Mouse (Mus musculus) stomach, postnatal 0 days (tissue): ENCODE measurements around the gene Smyd4. TPM values are rescaled to one million over a fixed set of nuclear protein-coding genes. Genes with fewer than 3 reads are reported as not detected.

ENCODE experiments used
- ATAC-seq: fragments of 200-750 bp; cut with Nextera tagmentation; 2 replicates; pipeline ENCODE4 v1.8.0; 2017; ENCODE audit not compliant: low FRiP score, low TSS enrichment
- DNase-seq: peaks from one replicate; pipeline ENCODE4 v3.0.0-alpha.2; 2016; ENCODE audit warnings: low spot score
- H3K27ac ChIP-seq: fragments of 300-500 bp; sonication (generic); replicated peaks from 2 replicates; pipeline ENCODE4 v1.5.1; 2014; ENCODE audit warnings: mild to moderate bottlenecking, control low read depth
- H3K27me3 ChIP-seq: fragments of 300-500 bp; sonication (generic); 2 replicates; pipeline ENCODE4 v1.6.1; 2014; ENCODE audit warnings: low read length; ENCODE audit not compliant: control insufficient read depth, insufficient read depth
- H3K36me3 ChIP-seq: fragments of 300-500 bp; sonication (generic); 2 replicates; pipeline ENCODE4 v1.6.1; 2014; ENCODE audit warnings: low read length, mixed read lengths; ENCODE audit not compliant: control insufficient read depth, insufficient read depth
- H3K4me1 ChIP-seq: fragments of 300-500 bp; sonication (generic); replicated peaks from 2 replicates; pipeline ENCODE4 v1.6.1; 2014; ENCODE audit warnings: antibody characterized with exemption; ENCODE audit not compliant: control insufficient read depth, insufficient read depth
- H3K4me2 ChIP-seq: fragments of 300-500 bp; sonication (generic); replicated peaks from 2 replicates; pipeline ENCODE4 v1.6.1; 2014; ENCODE audit warnings: low read depth, mild to moderate bottlenecking, control low read depth, moderate library complexity
- H3K4me3 ChIP-seq: fragments of 300-500 bp; sonication (generic); 2 replicates; pipeline ENCODE4 v1.5.1; 2014; ENCODE audit warnings: low read depth, low read length, control low read depth
- H3K9ac ChIP-seq: fragments of 300-500 bp; sonication (generic); 2 replicates; pipeline ENCODE4 v1.6.1; 2014; ENCODE audit warnings: mild to moderate bottlenecking, low read length, control low read depth, mixed read lengths
- H3K9me3 ChIP-seq: fragments of 300-500 bp; sonication (generic); 2 replicates; pipeline ENCODE4 v1.6.1; 2016; ENCODE audit warnings: low read length; ENCODE audit not compliant: control insufficient read depth
- CTCF ChIP-seq: IDR thresholded peaks from 2 replicates; pipeline ENCODE4 v1.5.1; 2016; ENCODE audit warnings: antibody characterized with exemption, low read depth, mild to moderate bottlenecking, moderate library complexity
- EP300 ChIP-seq: optimal IDR thresholded peaks from 2 replicates; pipeline ENCODE3; 2016; ENCODE audit warnings: antibody characterized with exemption
- WGBS: fragments of 180-500 bp; shearing (Covaris S2); extraction: QIAGEN DNeasy Blood & Tissue Kit; methylation state at CpG from one replicate; pipeline ENCODE4 v1.1.7; 2014; 5-methylcytosine and 5-hydroxymethylcytosine counted together
- polyA plus RNA-seq: library from polyadenylated mRNA; unstranded; fragments of >200 nt; fragmentation: Nextera tagmentation; extraction: Ambion mirVana; gene quantifications from 2 replicates; pipeline ENCODE4 v1.2.1, GENCODE M21; 2015

Smyd4 gene
- polyA plus RNA-seq, 1 experiment from 2014 or later = 5.0 TPM

DNA sequence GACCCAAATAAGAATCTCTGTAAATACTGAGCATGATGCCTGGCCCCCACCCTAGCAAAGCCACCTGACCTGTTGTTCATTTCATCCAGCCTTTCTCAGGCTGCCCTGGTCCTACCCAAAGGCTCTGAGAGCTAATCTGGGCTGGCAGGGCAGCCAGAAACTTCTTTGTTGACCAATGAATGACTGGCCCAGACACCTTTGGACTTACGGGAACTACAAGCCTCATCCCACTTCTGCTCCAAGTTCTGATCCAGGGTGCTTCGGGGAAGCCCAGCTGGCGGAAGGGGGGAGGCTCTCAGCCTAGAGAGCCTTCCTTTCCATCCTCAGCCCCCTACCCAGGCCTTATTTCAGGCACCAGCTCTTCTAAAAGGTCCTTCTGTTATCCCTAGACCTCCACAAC is 90.6 kb downstream of the Smyd4 start:
- Histone ChIP-seq H3K36me3 (peaks cover 6% of the 10 kb centered on the region; the same call in 1 of the 2 replicates), H3K27me3 (no peaks in the 10 kb centered on the region), H3K9ac (0 out of 2 replicates have a peak overlapping the region, but pooled peaks have one; percentile 27), H3K27ac (peak overlapping the region; percentile 24; the same call in 1 of the 2 replicates), H3K9me3 (no peaks in the 10 kb centered on the region), H3K4me2 (no peak overlapping the region), H3K4me1 (no peaks in the 10 kb centered on the region), H3K4me3 (no peak overlapping the region)
- TF ChIP-seq EP300 = no peak
- DNase-seq (peak; percentile 32), ATAC-seq (no peak)
- 73% methylated on average over 3 of the region's 3 CpGs for WGBS

DNA sequence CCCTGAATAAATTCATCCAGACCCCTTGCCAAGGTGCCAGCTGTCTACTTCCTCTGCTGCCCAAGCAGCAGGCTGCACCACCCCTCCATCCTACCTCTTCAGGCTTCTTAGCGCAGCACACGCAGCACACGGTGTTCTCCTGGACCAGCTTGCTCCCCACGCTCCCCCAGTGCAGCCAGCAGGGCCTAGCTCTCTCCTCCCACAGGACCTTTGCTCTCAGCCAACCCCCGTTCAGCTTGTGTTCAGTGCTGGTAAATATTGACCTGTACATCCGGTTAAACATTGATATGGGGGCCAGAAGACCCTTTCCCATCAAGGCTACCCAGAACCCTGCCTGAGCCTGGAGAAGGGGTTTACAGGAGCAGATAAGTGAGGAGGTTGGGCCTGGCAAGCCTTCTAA is 91.1 kb downstream of the Smyd4 start, which contains the start of gene Serpinf2:
Gene Serpinf2 (minus strand): TSS at position 229 of the 400 bp plus-strand sequence.
- H3K4me3 ChIP-seq = no peak within 1 kb of the TSS
- no peak within 1 kb of the TSS for H3K4me2 ChIP-seq
- H3K9me3 ChIP-seq = no peaks in the 10 kb centered on the region
- H3K27ac ChIP-seq = peak within 1 kb of the TSS; percentile 24; the same call in 1 of the 2 replicates
- WGBS = 52% methylated on average over 6 of the region's 6 CpGs
- no peaks in the 10 kb centered on the region for H3K4me1 ChIP-seq
- peak; percentile 49 for DNase-seq
- peak; percentile 26; the same call in 1 of the 2 replicates for ATAC-seq
- TF ChIP-seq CTCF = no peak
- no peak for TF ChIP-seq EP300
- H3K9ac ChIP-seq = 0 out of 2 replicates have a peak within 1 kb of the TSS, but pooled peaks have one; percentile 27
- H3K27me3 ChIP-seq = no peaks in the 10 kb centered on the region
- peaks cover 6% of the 10 kb centered on the region; the same call in 1 of the 2 replicates for H3K36me3 ChIP-seq

DNA sequence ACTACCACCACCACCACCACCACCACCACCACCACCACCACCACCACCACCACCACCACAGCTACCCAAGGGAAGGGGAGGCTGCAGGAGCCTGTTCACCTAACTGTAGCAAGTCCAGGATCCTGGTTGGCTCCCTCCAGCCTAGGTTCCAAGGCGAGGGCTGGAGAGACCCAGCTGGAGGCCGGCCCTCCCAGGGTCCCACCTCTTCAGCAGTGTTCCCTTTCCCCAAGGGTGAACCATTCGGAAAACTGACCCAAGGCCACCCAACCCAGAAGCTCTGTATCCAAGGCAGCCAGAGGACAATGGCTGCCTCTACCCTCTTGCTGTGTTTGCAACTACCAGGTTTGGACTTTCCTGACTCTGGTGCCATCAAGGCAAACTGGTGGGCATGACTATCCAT is 91.7 kb downstream of the Smyd4 start:
- ATAC-seq (no peak), DNase-seq (no peak)
- TF ChIP-seq EP300 (no peak), CTCF (no peak)
- no peak overlapping the region for H3K27ac ChIP-seq
- no peaks in the 10 kb centered on the region for H3K27me3 ChIP-seq
- peaks cover 9% of the 10 kb centered on the region; the same call in 1 of the 2 replicates for H3K36me3 ChIP-seq
- no peaks in the 10 kb centered on the region for H3K4me1 ChIP-seq
- WGBS = 91% methylated on average over 3 of the region's 3 CpGs
- no peak overlapping the region for H3K4me2 ChIP-seq
- H3K4me3 ChIP-seq = no peak overlapping the region
- no peaks in the 10 kb centered on the region for H3K9me3 ChIP-seq
- no peak overlapping the region for H3K9ac ChIP-seq

DNA sequence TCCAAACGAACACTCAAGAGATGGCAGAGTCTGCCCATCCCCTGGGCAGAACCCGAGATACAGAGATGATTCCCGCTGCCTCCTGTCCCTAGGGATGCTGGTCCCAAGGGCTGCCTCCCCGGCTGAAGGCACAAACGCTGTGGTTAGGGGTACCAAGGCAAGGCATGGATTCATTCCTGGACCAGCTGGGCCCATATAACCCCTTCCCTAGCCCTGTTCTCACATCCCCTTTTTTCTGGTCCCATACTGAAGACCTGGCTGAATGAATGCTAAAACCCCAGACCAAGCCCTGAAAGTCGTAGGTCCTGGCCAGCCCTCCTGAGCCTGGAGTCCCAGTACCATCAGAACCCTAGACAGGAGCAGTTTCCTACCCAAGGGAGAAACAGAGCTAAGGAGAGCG is 92.8 kb downstream of the Smyd4 start:
- TF ChIP-seq CTCF = no peak
- no peak for TF ChIP-seq EP300
- DNase-seq (no peak), ATAC-seq (no peak)
- no peak overlapping the region for H3K4me2 ChIP-seq
- no peaks in the 10 kb centered on the region for H3K27me3 ChIP-seq
- H3K27ac ChIP-seq = no peak overlapping the region
- WGBS = 87% methylated on average over 7 of the region's 7 CpGs
- no peaks in the 10 kb centered on the region for H3K9me3 ChIP-seq
- H3K36me3 ChIP-seq = peaks cover 13% of the 10 kb centered on the region; the same call in 1 of the 2 replicates
- H3K4me3 ChIP-seq = no peak overlapping the region
- H3K4me1 ChIP-seq = no peaks in the 10 kb centered on the region
- H3K9ac ChIP-seq = no peak overlapping the region

DNA sequence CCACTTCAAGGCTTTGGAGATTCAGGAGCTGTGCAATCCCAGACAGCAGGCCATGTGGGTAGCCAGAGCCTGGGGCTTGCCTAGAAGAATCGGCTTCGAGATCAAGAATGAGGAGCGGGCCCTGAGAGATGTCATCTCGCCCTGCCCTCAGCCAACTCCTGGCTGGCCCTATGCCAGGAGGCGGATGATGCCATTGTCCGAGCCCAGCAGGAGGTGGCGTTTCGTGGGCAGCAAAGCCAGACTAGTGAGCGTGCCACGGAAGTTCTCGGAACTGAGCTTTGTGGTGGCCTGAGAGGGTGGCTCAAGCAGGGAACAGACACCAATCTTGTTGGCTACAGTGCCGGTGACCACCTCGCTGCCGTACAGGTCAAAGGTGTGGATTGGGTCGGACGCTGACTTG is 93.4 kb downstream of the Smyd4 start:
- DNase-seq (no peak), ATAC-seq (no peak)
- no peak overlapping the region for H3K9ac ChIP-seq
- TF ChIP-seq CTCF (no peak), EP300 (no peak)
- no peak overlapping the region for H3K4me2 ChIP-seq
- 88% methylated on average over 16 of the region's 16 CpGs for WGBS
- H3K27me3 ChIP-seq = no peaks in the 10 kb centered on the region
- H3K36me3 ChIP-seq = peaks cover 13% of the 10 kb centered on the region; the same call in 1 of the 2 replicates
- no peaks in the 10 kb centered on the region for H3K4me1 ChIP-seq
- no peak overlapping the region for H3K4me3 ChIP-seq
- H3K27ac ChIP-seq = no peak overlapping the region
- no peaks in the 10 kb centered on the region for H3K9me3 ChIP-seq

DNA sequence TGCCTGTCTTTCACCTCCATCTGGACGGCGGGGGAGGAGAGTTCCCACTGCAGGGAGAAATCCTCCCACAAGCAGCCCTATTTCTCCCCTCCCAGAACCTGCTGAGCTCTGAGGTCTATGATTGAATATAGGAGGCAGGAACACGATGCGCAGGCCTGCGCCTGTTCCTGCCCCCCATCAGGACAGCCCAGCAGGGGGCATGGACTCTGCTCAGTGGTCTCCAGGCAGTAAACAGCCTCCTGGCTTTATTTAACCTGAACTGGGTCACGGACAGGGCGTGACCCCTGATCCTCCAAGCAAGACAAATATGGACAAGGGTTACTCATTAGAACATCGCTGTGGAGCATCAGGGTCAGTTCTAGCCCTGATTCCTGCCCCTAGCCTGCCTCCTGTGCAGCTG is 95.5 kb downstream of the Smyd4 start:
- Histone ChIP-seq H3K27me3 (no peaks in the 10 kb centered on the region), H3K9ac (no peak overlapping the region; the same call in 1 of the 2 replicates), H3K4me3 (no peak overlapping the region), H3K36me3 (peaks cover 25% of the 10 kb centered on the region), H3K9me3 (no peaks in the 10 kb centered on the region), H3K4me1 (no peaks in the 10 kb centered on the region), H3K4me2 (no peak overlapping the region), H3K27ac (no peak overlapping the region)
- ATAC-seq = no peak
- TF ChIP-seq CTCF = no peak
- TF ChIP-seq EP300 = no peak
- WGBS = 77% methylated on average over 8 of the region's 8 CpGs
- no peak for DNase-seq
